Mouse (Mus musculus): Measurements from ENCODE around the gene Slc16a7.

Gene Slc16a7

DNA sequence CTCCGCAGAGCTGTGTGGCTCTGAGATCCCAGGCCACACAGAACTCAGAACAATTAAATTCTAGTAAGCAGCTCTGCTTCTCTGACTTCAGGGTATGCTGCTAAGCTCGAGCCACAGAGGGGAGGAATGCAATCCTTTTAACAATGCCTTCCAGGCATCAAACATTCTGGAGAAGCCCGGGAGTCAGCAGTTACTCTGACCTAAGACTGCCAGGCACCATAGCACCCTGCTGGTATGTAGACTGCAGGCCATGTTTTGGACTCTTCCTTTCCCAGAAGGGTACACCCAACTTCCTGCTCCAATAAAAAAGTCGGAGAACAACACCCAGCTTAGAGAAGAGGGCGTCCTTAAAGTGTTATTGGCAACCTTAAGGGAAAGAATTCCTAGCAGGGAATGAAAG, 205.1 kb downstream of the Slc16a7 start:
- no peak for DNase-seq (ENCODE audit: low spot score in 2 of 2)

- DNase-seq (ENCODE audit: low spot score in 2 of 2): no peak
These were observed 206.7 kb downstream of the Slc16a7 start for GRCm38 (mm10) chr10:125182545-125182944.

- no peak for DNase-seq (ENCODE audit: low spot score in 2 of 2)
These were observed 211.5 kb downstream of the Slc16a7 start for GRCm38 (mm10) chr10:125177782-125178181.

DNA sequence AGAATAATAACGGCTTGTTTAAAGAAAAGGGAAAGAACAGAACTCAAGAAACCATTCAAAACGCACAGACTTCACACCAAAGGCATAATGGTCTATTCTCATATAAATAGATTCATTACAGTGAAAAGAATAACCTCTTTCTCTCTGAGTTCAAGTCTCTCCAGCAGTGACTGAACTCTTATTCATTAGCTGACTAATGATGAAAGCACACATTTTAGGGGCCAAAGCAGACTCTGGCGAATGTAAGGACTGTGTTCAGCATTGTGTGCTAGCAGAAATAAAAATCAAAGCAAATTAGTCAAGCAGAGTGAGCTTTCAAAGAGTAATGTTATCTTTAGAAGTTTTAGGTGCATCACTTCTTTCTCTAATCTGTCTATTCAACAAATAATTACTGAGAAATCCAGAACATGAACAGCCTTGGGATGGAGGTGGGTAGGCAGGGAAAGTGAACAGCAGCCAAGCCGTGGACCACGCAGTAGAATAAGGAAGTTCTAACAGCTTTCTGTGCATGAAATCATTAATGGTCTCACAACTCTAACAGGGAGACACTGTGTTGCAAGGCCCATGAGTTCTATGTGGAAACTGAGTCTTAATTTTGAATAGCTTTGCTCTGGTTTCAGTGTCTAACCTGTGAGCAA, 214.1 kb downstream of the Slc16a7 start:
- DNase-seq (ENCODE audit: low spot score in 2 of 2): no peak

DNA sequence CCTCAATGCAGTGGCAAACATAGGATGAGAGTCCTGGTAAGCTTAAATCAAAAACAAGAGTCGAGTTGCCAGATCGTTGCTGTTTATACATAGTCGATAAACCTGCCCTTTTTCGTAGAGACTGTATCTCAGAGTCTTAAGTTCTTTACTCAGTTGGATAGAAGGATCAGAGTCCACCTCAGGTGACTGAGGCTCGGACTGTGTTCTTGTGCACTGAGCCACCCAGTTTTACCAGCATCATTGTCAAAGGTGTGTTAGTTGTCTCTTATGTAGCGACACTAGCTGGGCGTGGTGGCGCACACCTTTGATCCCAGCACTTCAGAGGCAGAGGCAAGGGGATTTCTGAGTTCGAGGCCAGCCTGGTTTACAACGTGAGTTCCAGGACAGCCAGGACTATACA, 217.6 kb downstream of the Slc16a7 start:
- DNase-seq (ENCODE audit: low spot score in 2 of 2): no peak

DNA sequence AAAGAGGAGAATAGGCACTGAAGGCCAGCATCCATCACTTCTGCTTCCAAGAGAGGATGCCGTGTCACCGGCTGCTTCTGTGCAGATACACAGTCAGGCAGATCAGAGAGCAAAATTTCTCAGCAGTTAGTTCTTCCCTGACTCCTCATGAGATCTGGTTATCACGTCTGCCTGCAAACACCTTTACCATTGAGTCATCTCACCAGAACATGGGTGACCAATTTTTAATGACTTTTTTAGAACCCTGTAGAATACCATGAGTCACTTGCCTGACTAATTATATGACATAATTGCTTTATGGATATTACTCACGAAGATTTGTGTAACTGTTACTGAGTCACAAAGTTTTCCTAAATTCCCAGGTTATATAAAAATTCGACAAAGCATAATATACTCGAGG, 218.1 kb downstream of the Slc16a7 start:
- DNase-seq (ENCODE audit: low spot score in 2 of 2): no peak
